Mouse (Mus musculus): Measurements from ENCODE around the gene Degs2.

The Degs2 gene

DNA sequence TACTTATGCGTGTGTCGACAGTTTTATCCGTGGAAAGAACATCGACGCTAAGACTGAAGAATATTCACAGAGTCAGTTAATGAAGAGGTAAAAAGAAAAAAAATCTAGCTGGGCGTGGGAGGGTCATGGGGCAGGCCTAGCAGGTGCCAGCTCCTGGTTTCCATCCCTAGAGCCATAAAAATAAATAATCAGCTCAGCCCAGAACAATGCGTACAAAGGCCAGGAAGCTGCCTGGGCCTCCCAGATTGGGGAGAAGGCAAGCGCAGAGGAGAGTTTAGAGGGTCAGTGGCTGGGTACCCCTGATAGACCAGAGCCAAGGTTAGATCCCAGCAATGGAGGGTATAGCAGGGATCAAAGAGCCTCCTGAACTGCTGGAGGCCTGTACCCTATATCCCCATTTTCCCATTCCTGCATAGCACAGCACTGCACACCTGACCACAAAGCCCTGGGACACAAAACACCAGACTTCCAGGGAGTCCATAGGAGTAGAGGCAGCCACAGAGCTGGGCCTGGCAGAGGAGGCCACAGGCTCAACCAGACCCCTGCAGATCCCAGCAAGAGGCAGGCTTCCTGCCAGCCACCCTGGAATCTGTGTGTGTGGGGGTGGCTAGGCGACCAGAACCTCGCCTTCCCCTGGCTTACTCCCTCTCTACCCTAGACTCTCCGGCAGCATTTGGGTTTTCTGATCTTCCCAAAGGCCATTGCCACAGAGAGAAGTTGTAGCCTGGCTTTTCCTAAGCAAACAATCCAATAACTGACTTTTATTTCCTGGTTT lies 3.2 kb downstream of the Degs2 start:
- DNase-seq: no peak

DNA sequence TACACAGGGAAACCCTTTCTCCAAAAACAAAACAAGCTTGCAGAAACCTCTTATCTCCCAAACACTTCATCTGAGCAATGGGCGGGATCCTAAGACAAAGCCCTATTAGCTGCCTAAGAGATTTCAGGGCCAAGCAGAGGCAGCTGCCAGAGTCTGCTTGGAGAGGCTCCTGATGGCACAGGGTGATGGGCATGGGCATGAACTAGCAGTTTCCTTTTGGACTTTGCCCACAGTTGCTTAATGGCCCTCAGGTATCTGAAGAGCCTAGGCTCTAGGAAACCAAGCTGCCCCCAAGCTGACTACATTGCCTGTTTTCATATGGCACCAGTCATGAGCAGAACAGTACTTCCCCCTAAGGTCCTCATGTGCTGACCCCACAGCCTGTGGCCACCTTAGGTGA lies 7.9 kb downstream of the Degs2 start:
- DNase-seq: no peak

- no peak for DNase-seq
These were observed 8.5 kb downstream of the Degs2 start for GRCm38 (mm10) chr12:108693592-108693991.

- peak in 1 of 2 experiments; percentile 1 for DNase-seq
These were observed 11.6 kb downstream of the Degs2 start for GRCm38 (mm10) chr12:108690529-108690928.

GRCm38 (mm10) chr12:108689167-108689566 lies 12.9 kb downstream of the Degs2 start:
- DNase-seq: no peak

- DNase-seq: peak in 1 of 2 experiments; percentile 9
These were observed 15.2 kb downstream of the Degs2 start for GRCm38 (mm10) chr12:108686926-108687325.

DNA sequence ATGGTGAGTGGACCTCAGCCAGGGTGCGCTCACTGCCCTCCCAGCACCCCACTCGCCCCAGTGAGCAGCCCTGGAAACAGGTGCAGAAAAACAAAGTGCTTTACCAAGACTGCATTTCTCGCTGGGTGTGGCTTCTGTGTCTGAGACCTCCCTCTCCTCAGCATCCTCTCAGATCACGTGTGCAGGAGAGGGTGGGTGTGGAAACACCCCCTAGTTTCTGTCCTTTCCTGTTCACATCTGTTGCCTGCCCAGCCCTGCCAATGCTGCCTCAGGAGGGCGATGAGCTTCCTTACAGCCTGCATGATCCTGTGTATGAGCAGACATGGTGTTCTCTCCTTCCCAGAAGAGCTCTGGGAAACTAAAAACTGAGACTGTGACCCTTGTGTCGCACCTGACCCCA lies 15.7 kb downstream of the Degs2 start:
- DNase-seq: peak; percentile 72 to 86

DNA sequence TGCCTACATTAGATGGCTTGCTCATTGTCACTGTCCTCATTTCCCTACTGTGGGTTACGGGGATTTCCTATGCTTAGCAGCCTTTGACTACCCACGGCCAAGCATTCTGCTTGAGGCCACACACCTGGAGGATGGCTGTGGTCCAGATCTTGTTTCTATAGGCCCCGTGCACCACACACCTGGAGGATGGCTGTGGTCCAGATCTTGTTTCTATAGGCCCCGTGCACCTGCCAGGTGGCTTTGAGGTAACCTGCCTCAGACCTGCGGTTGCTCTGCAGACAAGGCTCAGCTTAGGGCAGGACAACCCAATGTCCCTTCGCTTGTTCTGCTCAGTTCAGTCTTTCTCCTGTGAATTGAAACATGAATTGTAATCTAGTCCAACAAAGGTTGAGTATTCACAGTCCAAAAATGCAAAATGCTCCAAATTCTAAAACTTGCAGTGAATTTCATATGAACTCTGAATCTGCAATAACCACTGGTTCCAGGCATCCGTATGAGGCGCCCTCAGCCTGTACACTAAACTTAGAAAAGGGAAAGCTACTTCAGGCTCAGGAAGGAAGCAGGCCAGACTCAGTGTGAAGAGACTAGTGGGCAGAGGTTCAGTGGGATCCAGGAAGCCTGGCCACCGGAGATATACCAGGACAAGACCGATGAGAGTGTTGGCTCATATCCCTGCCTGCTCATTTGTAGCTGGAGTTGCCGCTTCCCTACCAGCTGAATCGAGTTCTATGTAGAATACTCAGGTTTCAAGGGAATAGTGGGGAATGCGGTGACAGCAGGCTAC lies 19.7 kb downstream of the Degs2 start:
- DNase-seq: peak in 1 of 2 experiments; percentile 4

DNA sequence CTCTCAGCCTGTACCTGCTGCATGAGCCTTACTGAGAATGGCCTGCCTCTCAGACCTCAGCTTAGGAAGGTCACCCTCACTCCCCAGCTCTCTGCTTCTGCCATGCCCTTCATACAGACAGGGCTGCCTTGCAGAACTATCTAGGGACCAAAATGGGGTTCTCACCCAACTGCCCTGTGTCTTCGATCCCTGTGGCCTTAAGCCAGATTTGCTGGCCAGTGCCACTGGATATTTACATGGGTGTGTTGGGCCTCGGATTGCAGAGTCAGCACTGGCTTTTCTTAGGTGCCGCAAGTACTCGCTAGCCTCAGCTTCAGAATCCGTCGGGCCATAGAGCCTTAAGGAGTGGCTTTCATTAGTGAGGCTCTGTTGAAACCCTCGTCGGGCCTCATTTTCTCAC lies 21.3 kb downstream of the Degs2 start:
- DNase-seq: no peak

DNA sequence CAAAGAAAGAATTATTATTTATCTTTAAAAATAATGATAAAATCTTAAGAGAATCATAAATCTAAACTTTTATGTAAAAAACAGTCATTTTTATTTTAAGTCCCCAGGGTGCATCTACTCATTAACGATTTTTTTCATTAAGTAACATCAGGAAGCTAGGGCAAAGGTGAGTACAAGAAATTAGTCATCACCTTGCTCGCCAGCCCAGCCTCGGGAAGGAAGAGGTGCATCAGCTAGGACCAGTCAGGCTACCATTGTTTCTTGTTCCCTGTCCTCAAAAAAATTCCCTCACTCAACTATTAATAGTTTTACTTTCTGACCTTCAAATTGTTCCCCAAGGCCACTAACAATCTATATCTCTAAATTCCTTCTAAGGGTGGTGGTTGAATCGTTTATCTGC lies 23.7 kb downstream of the Degs2 start:
- no peak for DNase-seq

DNA sequence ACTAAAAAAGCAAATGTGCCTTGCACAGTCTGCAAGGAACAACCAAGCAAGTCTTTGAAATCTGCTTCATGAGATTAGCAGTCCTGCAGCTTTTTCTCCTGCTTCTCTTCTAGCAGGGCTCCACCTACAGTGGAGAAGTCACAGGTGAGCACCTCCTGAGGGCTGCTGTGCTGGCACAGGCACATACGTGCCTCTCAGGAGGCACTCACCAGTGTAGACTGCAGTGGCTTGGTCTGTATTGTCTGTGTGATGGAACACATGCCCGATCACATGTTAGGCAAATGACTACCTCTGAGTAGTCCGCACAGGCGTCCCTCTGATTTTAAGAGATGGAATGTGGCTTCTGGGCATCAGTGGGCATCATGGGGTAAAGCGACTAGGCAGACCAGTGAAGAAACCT lies 25.0 kb downstream of the Degs2 start:
- DNase-seq: no peak

- DNase-seq: no peak
These were observed 26.3 kb downstream of the Degs2 start for GRCm38 (mm10) chr12:108675614-108676401.

DNA sequence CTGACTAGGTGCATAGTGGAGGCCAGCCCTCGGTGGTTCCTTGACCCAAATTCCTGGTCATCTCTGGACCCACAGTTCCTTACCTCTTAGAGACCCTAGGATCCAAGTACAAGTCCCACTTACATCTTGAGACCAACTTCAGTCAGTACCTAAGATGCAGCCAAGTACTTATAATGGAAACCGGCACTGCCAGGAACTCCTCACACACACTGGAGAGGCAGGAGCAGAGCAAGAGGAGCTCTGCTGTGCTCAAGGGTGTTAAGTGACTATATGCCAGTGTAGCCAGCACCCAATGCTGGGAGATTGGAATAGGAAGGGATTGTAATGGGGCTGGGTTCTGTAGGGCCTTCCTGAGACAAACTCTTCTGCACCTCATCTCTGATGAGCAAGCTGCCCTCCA lies 27.2 kb downstream of the Degs2 start:
- DNase-seq: no peak

DNA sequence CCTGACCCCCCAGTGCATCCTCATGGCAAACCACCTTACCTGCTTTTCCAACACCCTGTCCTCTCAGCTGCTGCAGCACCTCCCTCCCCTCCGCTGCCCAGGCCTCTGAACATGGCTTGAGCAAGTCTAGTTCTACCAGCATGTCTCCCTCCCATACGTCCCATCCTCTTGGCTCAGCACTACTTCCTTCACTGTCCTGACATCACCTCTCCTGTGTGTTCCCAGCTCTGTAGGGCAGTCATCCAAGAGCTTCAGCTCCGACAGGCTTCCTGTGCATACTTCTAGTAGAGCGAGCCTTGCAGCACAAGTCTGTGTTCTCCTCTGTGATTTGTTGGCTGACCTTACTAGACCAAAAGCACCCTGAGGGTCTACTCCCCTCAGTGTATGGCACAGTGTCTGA lies 27.6 kb downstream of the Degs2 start:
- no peak for DNase-seq

GRCm38 (mm10) chr12:108673546-108673945 lies 28.6 kb downstream of the Degs2 start:
- no peak for DNase-seq

GRCm38 (mm10) chr12:108672908-108673307 lies 29.2 kb downstream of the Degs2 start:
- DNase-seq: peak in 1 of 2 experiments; percentile 50

- no peak for DNase-seq
These were observed 30.6 kb downstream of the Degs2 start for GRCm38 (mm10) chr12:108671541-108671940.

DNA sequence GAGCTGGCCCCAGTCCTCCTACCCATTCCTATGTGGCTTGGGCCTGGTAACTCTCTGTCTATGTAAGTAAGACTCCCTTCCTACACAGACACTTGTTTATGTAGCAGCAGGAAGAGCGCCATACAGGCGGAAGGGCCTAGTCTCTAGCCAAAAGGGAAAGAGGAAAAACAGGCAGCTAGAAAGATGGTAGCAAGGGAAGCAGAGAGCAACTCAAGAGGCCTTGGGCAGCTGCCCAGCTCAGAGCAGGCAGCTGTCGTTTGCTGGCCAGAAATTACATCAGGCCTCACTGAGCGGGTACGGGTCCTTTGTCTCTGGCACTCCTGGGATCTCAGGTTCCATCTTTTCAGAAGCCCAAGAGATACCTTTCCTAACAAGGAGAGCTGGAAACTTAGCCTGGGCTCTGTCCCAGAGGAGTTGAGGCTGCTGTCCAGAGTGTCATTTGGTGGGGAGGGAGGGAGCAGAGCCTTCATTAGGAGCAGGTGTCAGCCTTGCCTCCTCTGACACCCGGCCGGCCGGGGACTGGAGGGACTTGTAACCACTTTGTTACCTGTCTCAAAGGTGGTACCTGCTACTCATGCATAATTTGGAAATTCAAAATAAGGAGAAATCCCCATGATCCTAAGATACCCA lies 33.4 kb downstream of the Degs2 start:
- DNase-seq: no peak

GRCm38 (mm10) chr12:108657350-108657749 lies 44.8 kb downstream of the Degs2 start:
- DNase-seq: peak; percentile 47 to 60

- DNase-seq: no peak
These were observed 48.5 kb downstream of the Degs2 start for GRCm38 (mm10) chr12:108653358-108654335.

DNA sequence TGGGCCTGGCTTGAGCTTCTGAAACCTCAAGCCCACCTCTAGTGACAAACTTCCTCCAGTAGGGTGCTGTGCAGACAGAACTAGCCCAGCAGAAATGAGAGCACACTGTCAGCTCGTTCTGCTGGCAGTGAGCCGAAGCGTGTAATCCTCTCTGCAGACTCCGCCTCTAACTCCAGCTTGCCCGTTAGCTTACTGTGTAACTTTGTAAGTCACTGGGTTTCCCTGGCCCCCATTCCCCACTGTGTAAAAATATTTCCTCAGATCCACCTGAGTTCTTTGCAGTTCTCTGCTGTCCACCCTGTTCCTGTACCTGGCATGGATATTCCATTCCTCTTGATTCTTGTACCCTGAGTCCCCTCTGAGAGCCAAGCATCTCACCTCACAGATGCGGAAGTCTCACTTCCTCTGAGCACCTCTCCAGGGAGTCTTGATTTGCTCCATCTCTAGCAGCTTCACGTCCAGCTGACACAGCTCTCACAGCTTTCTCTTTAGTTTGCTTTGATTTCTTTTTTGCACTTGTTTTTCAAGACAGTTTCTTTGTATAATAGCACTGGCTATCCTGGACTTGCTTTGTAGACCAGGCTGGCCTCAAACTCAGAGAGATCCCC lies 51.0 kb downstream of the Degs2 start:
- no peak for DNase-seq

All from thymus, adult 18-20 months (tissue).